Mouse (Mus musculus) ES-Bruce4 (cell line): ENCODE measurements around the gene Tmem144.
"Not testable (repeated sequence)": the region's sequence is repeated elsewhere in the genome, so short reads cannot be mapped to it uniquely, and the experiment has no call there.

ENCODE experiments used
- CTCF ChIP-seq: IDR thresholded peaks from one replicate; pipeline ENCODE4 v1.8.1; 2011; ENCODE audit warnings: low read depth, low read length
- EP300 ChIP-seq: IDR thresholded peaks from 2 replicates; pipeline ENCODE4 v1.6.1; 2011; ENCODE audit warnings: low read depth, low read length; ENCODE audit not compliant: insufficient read depth
- POLR2A ChIP-seq: IDR thresholded peaks from one replicate; pipeline ENCODE4 v1.8.1; 2011; ENCODE audit warnings: low read length; ENCODE audit not compliant: insufficient read depth

- not testable (repeated sequence) for TF ChIP-seq EP300, CTCF, POLR2A
Measured at GRCm38 (mm10) chr3:79800761-79801160, 51.8 kb downstream of the Tmem144 start.
